Mouse (Mus musculus): ENCODE data around the gene Drd1.

Gene Drd1

DNA sequence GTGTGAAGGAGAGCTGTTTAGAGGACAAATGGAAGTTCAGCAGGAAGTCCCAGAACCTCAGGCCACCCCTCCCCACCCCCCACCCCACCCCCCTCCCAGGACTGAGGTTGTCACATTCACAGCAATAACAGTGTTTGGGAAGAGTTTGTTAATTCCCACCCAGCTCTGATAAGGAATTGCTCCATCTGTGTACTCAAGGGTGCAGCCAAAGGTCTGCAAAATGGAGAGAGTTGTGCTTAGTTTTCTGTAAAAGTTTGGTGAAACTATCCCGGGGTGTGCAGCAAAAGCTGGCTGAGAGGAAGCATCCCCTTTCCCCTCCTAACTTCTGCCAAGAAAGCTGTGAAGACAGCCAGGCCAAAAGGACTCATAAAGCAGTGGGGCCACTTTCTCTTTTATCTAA lies 17.6 kb upstream of the Drd1 start:
- DNase-seq (ENCODE audit: low spot score in 2 of 2) = no peak

DNA sequence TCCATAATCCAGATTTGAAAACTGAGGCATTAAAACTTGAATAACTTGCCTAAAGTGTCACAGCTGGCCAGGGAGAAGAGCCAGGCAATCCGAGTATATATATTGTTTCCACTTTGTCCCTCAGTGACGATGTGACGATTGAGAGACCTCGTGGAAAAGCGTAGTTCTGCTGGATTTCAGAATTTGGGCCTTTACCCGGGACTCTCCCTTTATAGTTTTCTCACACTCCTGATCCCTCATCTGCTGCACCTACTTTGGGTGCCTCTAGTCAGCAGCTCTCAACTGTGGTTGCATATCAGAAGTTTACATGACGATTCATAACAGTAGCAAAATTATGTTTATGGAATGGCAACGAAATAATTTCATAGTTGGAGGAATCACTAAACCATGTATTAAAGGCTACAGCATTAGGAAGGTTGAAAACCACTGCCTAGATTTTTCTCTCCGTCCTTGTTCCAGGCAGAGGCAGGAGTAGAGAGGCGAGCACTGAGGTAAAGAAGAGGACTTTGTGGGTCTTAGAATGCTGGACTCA lies 17.1 kb upstream of the Drd1 start:
- DNase-seq (ENCODE audit: low spot score in 2 of 2) = no peak

DNA sequence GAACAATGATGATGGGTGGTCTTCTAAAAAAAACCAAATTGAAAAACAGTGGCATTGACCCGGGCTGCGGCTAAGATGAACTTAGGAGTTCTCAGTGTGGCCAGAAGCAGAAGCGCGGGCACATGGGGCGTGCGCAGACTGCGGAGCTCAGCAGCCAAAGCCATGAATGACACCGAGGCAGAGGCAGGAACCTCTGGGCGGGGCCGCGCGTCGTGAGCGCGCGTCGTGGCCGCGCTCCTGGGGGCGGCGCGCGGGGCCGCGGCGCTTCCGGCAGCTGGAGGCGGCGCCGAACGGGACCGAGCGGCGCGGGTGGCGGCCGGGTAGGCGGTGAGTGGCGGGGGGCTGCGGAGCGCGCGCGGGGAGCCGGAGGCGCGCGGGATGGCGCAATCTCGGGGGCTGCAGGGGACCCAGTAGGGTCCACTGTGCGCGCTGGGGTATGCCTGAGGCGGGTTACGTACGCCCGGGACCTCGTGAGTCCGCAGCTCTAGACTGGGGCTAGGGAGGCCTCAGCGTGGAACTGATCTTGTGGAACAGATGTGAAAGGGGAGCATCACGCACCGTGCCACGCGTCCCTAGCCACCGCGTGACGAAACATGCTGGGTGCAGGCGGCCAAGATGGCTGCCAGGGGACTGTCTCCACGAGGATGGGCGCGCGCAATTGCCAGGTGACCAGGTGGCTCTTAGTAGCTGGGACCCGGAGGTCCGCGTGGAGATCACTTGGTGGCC lies 16.3 kb upstream of the Drd1 start, which contains the start of gene Sfxn1:
TSS of gene Sfxn1 (plus strand) at position 264 of the 726 bp plus-strand sequence.
- peak; percentile 65 to 73 for DNase-seq (ENCODE audit: low spot score in 2 of 2)

DNA sequence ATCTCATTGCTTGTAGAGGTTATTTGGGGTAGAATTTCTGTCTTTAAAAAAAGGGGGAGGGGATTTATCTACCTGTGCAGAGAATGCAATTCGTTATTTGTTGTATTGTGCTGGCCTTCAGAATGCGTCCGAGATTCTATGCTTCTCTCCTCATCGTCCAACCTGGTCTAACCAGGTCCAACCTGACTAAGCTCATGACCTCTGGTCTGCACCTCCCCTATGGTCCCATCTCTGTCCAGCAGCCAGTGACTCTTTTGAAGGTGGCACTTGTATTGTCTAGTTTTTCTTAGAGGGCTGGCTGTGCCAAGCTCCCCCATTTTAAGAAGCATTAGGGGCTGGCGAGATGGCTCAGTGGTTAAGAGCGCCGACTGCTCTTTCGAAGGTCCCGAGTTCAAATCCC lies 15.5 kb upstream of the Drd1 start:
- no peak for DNase-seq (ENCODE audit: low spot score in 2 of 2)

DNA sequence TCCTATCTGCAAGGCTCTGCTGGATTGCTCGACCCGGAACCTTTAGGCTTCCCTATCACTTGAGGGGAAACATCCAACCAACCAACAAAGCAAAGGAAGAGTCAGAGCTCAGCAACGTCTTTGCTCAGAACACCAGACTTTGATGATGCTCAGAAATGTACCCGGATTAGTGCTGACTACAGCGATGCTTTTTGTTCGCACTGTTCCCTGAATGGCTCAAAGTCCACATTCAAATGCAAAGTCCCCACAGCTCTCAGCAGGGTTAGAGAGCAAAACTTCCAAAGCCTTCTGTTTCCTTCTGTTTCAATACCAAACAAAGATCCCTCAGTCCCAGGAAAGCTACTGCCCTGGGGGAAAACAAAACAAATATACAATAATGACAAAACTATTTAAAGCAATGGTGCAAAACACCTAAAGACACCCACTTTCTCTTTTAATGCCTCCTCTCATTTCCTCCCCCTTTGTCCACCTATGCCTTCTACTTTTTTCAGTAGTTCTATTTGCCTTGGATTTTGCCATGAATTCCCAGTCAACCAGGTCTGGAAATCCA lies 12.2 kb upstream of the Drd1 start:
- DNase-seq (ENCODE audit: low spot score in 2 of 2) = no peak

DNA sequence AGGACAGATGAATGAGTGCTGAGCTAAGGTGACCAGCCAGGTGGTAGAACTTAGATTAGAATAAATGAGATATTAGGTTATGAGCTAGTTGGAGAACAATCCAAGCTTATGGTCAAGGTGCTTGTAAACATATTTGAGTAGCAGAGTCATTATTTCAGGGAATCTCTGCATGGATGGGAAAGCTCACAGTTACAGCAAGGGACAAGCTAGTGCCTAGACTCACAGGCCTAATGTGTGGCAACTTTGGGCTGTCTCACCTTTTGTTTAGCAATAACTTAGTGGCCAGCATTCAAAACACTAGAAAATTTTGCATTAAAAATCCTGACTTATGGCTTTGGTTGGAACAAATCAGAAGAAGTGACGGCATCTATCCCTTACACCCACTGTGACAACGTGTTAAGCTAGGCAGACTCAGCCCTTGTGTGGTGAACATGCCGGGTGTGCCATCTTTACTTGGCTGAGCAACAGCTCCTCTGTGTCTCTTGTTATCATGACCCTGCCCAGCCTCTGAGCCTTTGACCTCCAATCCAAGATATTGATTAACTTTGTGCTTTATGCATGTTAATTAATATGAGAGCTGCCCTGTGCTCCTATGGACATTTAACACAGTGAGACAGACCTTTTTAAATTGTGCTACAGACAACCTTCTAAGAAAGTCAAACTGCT lies 10.7 kb upstream of the Drd1 start:
- no peak for DNase-seq (ENCODE audit: low spot score in 2 of 2)

DNA sequence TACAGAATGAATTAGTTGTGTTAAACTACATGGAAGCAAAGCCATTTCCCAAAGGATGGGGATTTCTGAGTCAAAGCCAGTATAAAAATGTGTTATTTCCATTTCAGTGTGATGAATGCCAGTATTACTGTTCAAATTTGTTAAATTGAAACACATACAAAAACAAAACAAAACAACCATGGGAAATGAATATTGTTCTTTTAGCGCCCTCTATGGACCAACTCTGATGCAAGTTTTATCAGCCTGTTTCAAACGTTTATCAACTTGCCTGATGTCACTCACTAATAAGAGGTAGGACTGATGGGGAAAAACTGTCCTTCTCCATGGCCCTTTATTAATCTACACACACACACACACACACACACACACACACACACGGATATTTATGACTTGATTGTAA lies 7.8 kb upstream of the Drd1 start:
- DNase-seq (ENCODE audit: low spot score in 2 of 2) = no peak

DNA sequence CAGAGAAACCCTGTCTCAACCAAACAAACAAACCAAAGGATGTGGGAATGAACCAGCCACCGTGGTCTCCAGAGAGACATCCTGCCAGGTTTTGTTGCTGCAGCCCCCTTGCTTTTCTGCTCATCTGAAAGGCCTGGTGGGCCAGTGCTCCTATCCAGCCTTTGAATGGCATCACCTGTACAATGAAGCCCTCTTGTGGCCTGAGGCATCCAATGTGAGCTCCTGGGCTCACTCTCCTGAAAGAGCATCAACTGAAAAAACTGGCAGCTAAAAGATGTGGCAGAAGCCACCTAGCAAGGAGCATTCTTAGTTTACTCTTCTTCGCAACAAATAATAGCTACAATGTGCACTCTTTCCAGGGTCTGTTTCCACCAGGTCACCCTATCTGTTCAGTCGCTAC lies 6.6 kb upstream of the Drd1 start:
- no peak for DNase-seq (ENCODE audit: low spot score in 2 of 2)

DNA sequence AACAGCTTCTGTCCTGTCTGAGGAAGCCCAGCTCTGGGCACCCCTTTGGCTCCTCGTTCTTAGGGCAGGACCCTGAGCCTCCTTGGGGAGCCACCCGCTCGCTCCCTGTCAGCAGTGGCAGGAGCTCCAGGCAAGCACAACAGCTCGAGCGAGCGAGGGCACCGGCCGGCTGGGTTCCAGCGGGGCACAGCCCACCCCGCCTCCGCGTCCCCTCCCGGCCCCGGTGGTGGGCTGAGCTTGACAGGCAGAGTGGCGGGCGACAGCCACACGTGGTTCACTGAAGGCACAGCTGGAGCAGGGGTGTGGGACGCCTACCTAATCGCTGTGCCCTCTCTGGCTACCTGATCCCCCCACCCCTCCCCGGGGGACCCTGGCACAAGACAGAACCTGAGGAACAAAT lies 543 bp downstream of the Drd1 start:
- peak in 1 of 2 experiments; percentile 22 for DNase-seq (ENCODE audit: low spot score in 2 of 2)

DNA sequence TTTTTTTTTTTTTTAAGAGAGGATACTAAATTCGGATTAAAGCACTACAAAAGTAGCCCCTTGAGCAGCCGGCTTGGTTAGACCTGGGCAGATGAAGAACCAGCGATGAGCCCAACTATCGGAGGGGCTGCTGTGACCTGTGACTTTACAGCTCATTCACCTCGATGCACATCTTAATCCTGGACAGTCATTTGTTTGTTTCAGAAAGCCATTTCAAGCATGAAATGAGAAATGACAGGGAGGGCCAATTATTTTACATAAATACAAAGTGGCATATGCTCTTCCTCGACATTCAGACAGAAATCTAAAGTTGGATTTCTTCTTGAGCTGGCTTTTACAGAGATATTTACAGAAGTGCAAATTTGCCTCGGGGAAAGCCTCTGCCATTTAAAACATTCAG lies 3.9 kb downstream of the Drd1 start:
- DNase-seq (ENCODE audit: low spot score in 2 of 2) = no peak

DNA sequence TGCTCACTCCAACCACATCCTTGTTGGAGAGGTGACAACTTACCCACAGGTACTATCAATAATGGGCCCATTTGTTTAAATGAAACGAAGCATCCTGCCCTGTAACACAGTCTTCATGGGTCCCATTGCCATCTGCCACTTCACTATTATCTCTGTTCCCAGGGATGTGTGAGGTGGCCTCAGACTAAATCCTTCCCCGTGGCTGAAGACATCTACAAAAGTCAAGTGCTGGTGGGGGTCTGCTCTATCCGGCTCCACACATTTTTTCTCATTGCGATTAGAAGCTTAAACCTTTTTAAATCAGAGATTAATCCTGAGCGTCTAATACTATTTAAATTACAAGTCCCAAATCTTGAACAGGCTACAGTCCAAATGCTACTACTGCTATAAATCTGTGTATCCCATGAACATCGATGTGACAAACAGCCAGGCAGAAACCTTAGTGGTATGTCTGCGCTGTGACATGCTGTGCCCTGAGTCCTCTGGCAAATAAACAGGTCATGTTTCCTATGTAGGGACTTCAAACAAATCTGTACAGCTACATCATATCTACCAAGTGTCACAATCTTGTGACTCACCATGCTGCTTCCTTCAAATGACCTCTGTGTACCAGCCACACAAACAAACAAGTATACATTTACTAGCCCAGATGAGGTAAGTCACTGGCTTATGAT lies 6.7 kb downstream of the Drd1 start:
- no peak for DNase-seq (ENCODE audit: low spot score in 2 of 2)

DNA sequence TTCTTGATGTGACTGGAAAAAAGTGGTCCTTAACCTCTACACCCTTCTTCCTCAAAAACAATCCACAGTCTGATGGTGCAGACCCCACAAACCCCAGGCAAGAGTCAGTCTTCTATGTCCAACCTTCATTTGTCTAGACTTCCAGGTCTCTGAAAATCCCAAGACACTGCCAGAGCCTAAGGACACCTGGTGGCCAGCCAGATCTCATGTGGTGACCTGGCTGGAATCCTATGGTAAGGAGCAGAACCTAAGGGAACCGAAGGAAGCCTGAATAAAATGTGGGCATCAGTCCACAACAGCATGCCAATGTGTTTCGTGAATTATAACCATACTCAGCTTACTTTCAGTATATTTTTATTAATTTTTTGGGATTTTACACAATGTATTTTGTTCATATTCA lies 15.2 kb downstream of the Drd1 start:
- no peak for DNase-seq (ENCODE audit: low spot score in 2 of 2)

DNA sequence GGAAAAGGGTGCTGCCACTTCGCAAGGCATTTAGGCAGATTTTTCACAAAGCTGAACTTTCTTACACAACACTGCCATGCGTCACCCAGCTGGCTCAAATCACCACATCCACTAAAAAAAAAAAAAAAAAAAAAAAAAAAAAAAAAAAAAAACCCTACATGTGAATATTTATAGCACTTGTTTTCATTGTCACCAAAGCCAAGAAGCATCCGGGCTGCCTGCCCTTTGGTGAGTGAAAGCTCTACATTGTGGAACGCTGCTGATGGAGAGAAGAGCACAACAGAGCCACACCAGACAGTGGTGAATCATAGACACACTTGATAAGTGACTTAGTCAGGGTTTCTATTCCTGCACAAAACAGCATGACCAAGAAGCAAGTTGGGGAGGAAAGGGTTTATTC lies 17.6 kb downstream of the Drd1 start:
- no peak for DNase-seq (ENCODE audit: low spot score in 2 of 2)

DNA sequence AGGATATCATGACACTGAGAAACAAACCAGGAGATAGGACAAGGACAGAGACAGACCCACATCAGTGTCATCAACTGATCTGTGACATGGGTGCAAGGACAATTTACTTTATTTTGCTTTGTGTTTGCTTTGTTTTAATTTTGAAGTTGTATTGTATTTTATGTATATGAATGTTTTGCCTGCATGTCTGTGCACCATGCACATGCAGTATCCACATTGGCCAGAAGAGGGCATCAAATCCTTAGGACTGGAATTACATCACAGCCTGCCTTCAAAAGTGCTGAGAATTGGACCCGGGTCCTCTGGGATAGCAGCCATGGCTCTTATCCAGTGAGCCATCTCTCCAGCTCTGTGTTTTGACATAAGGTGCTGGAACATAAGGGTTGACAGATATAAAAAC lies 20.0 kb downstream of the Drd1 start:
- no peak for DNase-seq (ENCODE audit: low spot score in 2 of 2)

DNA sequence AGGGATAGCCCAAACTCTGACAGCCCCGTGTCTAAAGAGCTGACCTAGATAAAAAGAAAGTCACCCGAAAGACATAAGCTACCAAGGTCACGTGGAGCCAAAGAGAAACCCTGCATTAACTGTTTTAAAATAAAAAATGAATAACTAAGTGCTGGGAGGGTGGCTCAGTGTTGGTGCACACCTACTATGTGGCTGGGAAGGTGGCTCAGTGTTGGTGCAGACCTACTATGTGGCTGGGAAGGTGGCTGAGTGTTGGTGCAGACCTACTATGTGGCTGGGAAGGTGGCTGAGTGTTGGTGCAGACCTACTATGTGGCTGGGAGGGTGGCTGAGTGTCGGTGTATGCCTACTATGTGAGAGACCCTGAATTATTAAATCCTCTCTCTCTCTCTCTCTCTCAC lies 21.9 kb downstream of the Drd1 start:
- DNase-seq (ENCODE audit: low spot score in 2 of 2) = no peak

DNA sequence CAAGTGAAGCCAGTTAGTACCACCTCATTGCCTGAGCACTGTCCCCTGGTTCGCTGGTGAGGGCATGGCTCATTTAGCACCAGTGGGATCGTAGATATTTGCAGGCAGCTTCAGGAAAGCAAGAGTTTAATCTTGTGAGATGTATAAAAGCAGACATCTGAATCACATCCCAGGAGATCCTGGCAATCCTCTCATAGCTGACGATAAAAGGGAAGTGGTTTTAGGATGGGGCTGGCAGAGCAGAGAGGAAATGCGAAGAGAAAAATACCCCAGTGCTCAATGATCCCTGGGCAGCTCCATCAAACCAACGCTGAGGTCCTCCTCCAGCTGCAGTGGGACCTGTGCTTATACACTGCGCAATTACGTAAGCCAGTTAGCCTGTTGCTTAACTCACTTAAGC lies 28.4 kb downstream of the Drd1 start:
- no peak for DNase-seq (ENCODE audit: low spot score in 2 of 2)

DNA sequence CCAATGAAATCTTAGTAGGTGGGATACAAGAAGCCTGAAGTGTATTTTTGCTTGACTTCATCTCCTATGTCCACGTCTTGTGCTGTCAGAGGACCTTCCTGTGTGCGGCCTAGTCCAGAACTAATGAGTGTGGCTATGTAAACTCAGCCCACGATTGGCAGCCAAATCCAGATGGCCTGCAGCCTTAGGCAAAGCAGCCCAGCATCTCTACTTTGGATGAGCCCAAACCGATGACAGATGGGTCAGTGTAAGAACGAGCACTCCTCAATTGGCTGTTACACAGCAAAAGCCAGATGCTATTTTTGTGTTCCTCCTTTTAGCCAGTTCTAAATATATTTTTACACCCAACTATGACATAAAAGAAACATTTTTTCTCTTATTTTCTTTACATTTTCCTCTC lies 32.2 kb downstream of the Drd1 start:
- no peak for DNase-seq (ENCODE audit: low spot score in 2 of 2)

DNA sequence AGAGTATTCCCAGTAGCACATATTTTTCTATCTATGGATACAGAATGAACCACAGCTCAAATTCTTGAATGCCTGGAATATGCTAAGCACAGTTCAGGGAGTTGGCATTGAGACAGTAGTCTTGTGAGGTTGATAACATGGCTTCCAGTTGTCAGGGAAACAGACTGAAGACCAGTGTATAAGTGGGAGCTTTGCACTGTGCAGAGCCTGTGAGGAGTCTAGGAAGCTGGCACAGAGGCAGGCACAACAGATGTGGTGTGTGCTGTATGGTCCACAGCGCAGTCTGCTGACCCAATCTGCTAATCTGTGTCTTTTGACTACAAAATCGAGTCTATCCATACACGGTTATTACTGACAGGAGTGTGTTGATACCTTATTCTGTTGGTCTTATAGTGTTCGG lies 46.8 kb downstream of the Drd1 start:
- no peak for DNase-seq (ENCODE audit: low spot score in 2 of 2)

All from frontal cortex, postnatal 14 days (tissue).